Mouse (Mus musculus) monocyte, adult 5-6 weeks (primary cell): ENCODE measurements around the gene 1110008P14Rik. TPM values are rescaled to one million over a fixed set of nuclear protein-coding genes. Genes with fewer than 3 reads are reported as not detected.

Experiments
- total RNA-seq: library from RNA; stranded (forward); fragments of 200-1000, 200-491, 200-594 nt; gene quantifications from 3 replicates; pipeline ENCODE4 v1.2.3, GENCODE M21; 2017

Gene 1110008P14Rik
- total RNA-seq, 1 experiment from 2014 or later, result 9.7 TPM

Other genes starting within 250 kb of the 1110008P14Rik start
- 13.3 to 55.4 TPM (median 22.1 TPM) in 3 replicates for gene Prrc2b, start 230.9 kb downstream of the 1110008P14Rik start, total RNA-seq
- gene Pomt1, start 145.3 kb downstream of the 1110008P14Rik start, total RNA-seq, result 3.8 to 10.1 TPM (median 8.4 TPM) in 3 replicates
- 23.0 to 35.3 TPM (median 26.8 TPM) in 3 replicates for gene Uck1, start 121.8 kb downstream of the 1110008P14Rik start, total RNA-seq
- 55.3 to 73.2 TPM (median 60.2 TPM) in 3 replicates for gene Golga2, start 94.6 kb downstream of the 1110008P14Rik start, total RNA-seq
- gene Swi5, start 93.9 kb downstream of the 1110008P14Rik start, total RNA-seq, result 108 to 121 TPM (median 114 TPM) in 3 replicates
- 47.7 to 111 TPM (median 96.8 TPM) in 3 replicates for gene Ciz1, start 29.6 kb downstream of the 1110008P14Rik start, total RNA-seq
- gene Dnm1, start 28.6 kb downstream of the 1110008P14Rik start, total RNA-seq, result not detected in 3 replicates
- gene Lcn2, start 6.3 kb upstream of the 1110008P14Rik start, total RNA-seq, result 1.6 TPM in 1 of 3 replicates, not detected in the others
- gene Ptges2, start 14.0 kb upstream of the 1110008P14Rik start, total RNA-seq, result 2.2 to 7.0 TPM (median 3.6 TPM) in 3 replicates
- 4.4 to 6.9 TPM (median 6.5 TPM) in 3 replicates for gene Naif1, start 68.5 kb upstream of the 1110008P14Rik start, total RNA-seq
- gene Slc25a25, start 69.5 kb upstream of the 1110008P14Rik start, total RNA-seq, result 27.4 to 47.7 TPM (median 28.0 TPM) in 3 replicates
- gene Fam102a, start 153.4 kb upstream of the 1110008P14Rik start, total RNA-seq, result 16.5 to 33.7 TPM (median 17.8 TPM) in 3 replicates
- 17.1 to 48.6 TPM (median 38.2 TPM) in 3 replicates for gene Dpm2, start 188.9 kb upstream of the 1110008P14Rik start, total RNA-seq
- 2.5 TPM in 1 of 3 replicates, not detected in the others for gene Pip5kl1, start 192.9 kb upstream of the 1110008P14Rik start, total RNA-seq
- gene 9430097D07Rik, start 193.7 kb upstream of the 1110008P14Rik start, total RNA-seq, result not detected in 3 replicates
- 18.7 to 29.4 TPM (median 21.7 TPM) in 3 replicates for gene St6galnac4, start 205.2 kb upstream of the 1110008P14Rik start, total RNA-seq
- gene St6galnac6, start 217.8 kb upstream of the 1110008P14Rik start, total RNA-seq, result 4.8 to 11.1 TPM (median 10.5 TPM) in 3 replicates
- gene Ak1, start 239.8 kb upstream of the 1110008P14Rik start, total RNA-seq, result 0.43 TPM in 1 of 3 replicates, not detected in the others